Mouse (Mus musculus) hindbrain, postnatal 0 days (tissue): ENCODE results near the gene Acap2. TPM values are rescaled to one million over a fixed set of nuclear protein-coding genes. Genes with fewer than 3 reads are reported as not detected.

Experiments used
- ATAC-seq: fragments of 200-750 bp; cut with Nextera tagmentation; 2 replicates; pipeline ENCODE4 v1.8.0; 2017; ENCODE audit warnings: mild to moderate bottlenecking, moderate TSS enrichment, moderate library complexity
- DNase-seq: peaks from one replicate; pipeline ENCODE4 v3.0.0-alpha.2; 2015; ENCODE audit warnings: low spot score
- H3K27ac ChIP-seq: fragments of 300-500 bp; sonication (generic); 2 replicates; pipeline ENCODE4 v1.5.1; 2014; ENCODE audit warnings: mild to moderate bottlenecking
- H3K27me3 ChIP-seq: fragments of 300-500 bp; sonication (generic); 2 replicates; pipeline ENCODE4 v1.6.1; 2014; ENCODE audit warnings: low read length, mixed read lengths; ENCODE audit not compliant: insufficient read depth
- H3K36me3 ChIP-seq: fragments of 300-500 bp; sonication (generic); 2 replicates; pipeline ENCODE4 v1.6.1; 2014; ENCODE audit warnings: low read length, mixed read lengths; ENCODE audit not compliant: insufficient read depth
- H3K4me1 ChIP-seq: fragments of 300-500 bp; sonication (generic); 2 replicates; pipeline ENCODE4 v1.6.1; 2014; ENCODE audit warnings: antibody characterized with exemption, low read length, mixed read lengths; ENCODE audit not compliant: insufficient read depth
- H3K4me2 ChIP-seq: fragments of 300-500 bp; sonication (generic); 2 replicates; pipeline ENCODE4 v1.6.1; 2014; ENCODE audit warnings: low read depth, mild to moderate bottlenecking, low read length, moderate library complexity, mixed read lengths
- H3K4me3 ChIP-seq: fragments of 300-500 bp; sonication (generic); 2 replicates; pipeline ENCODE4 v1.5.1; 2014; ENCODE audit warnings: low read length
- H3K9ac ChIP-seq: fragments of 300-500 bp; sonication (generic); replicated peaks from 2 replicates; pipeline ENCODE4 v1.6.1; 2014; ENCODE audit warnings: mild to moderate bottlenecking, low read length, moderate library complexity, mixed read lengths
- H3K9me3 ChIP-seq: fragments of 300-500 bp; sonication (generic); 2 replicates; pipeline ENCODE4 v1.6.1; 2016; ENCODE audit warnings: low read length, mixed read lengths
- CTCF ChIP-seq: IDR thresholded peaks from 2 replicates; pipeline ENCODE4 v1.5.1; 2016; ENCODE audit warnings: antibody characterized with exemption, control low read depth, low read depth
- whole genome bisulfite sequencing: fragments of 180-500 bp; shearing (Covaris S2); extraction: QIAGEN DNeasy Blood & Tissue Kit; methylation state at CpG from one replicate; pipeline ENCODE4 v1.1.7; 2014; 5-methylcytosine and 5-hydroxymethylcytosine counted together
- polyA plus RNA-seq: library from polyadenylated mRNA; unstranded; fragments of >200 nt; fragmentation: Nextera tagmentation; extraction: Ambion mirVana; gene quantifications from 2 replicates; pipeline ENCODE4 v1.2.1, GENCODE M21; 2015
- total RNA-seq: library from RNA; depleted of rRNA; stranded (reverse); fragments of >200 nt; gene quantifications from 2 replicates; pipeline ENCODE4 v1.2.3, GENCODE M21; 2014

Acap2 gene
- total and polyA plus RNA-seq, 2 experiments from 2014 or later, result 12.3 to 22.3 TPM

DNA sequence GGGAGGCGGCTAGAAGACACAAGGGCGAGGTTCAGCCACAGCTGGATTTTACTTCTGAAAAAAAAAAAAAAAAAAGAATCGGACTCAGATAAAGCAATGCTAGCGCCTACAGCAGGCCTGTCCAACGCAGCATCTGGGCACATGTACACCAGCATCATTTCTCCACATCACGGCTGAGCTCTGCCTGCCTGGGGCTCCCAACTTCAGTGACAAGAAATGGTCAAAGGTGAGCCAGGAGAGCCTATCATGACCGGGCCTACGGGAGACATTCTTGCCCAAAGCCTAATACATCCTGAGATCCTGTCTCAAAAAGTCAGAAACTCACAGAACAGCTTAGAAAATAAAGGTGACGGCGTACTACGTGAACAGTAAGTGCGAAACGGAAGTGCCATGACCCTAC, 140.3 kb downstream of the Acap2 start:
- H3K4me3 ChIP-seq, result no peak overlapping the region
- no peaks in the 10 kb centered on the region for H3K27me3 ChIP-seq
- no peaks in the 10 kb centered on the region for H3K9me3 ChIP-seq
- no peak overlapping the region for H3K27ac ChIP-seq
- TF ChIP-seq CTCF, result no peak
- no peak overlapping the region for H3K9ac ChIP-seq
- 0 out of 2 replicates have a peak, but pooled peaks cover 2% of the 10 kb centered on the region for H3K4me1 ChIP-seq
- H3K36me3 ChIP-seq, result no peaks in the 10 kb centered on the region
- WGBS, result 96% methylated on average over 13 of the region's 13 CpGs
- no peak for ATAC-seq
- DNase-seq, result no peak
- H3K4me2 ChIP-seq, result no peak overlapping the region

DNA sequence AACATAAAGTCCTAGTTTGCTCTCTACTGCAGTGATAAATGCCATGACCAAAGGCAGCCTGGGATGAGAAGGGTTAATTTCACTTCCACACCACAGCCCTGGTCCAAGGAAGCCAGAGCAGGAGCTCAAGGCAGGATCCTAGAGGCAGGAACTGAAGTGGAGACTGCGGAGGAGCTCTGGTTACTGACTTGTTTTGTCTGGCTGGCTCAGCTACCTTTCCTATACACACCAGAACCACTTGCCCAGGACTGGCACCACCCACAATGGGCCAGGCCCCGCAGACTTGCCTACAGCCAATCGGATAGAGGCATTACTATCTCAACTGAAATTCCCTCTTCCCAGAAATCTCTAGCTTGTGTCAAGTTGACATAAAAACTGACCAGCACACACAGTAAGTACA, 140.8 kb downstream of the Acap2 start:
- no peak overlapping the region for H3K4me3 ChIP-seq
- no peak for TF ChIP-seq CTCF
- no peaks in the 10 kb centered on the region for H3K27me3 ChIP-seq
- no peaks in the 10 kb centered on the region for H3K36me3 ChIP-seq
- H3K4me1 ChIP-seq, result 0 out of 2 replicates have a peak, but pooled peaks cover 2% of the 10 kb centered on the region
- no peak overlapping the region for H3K27ac ChIP-seq
- 98% methylated on average over 3 of the region's 3 CpGs for WGBS
- DNase-seq, result no peak
- H3K9me3 ChIP-seq, result no peaks in the 10 kb centered on the region
- H3K4me2 ChIP-seq, result no peak overlapping the region
- no peak for ATAC-seq
- H3K9ac ChIP-seq, result no peak overlapping the region

DNA sequence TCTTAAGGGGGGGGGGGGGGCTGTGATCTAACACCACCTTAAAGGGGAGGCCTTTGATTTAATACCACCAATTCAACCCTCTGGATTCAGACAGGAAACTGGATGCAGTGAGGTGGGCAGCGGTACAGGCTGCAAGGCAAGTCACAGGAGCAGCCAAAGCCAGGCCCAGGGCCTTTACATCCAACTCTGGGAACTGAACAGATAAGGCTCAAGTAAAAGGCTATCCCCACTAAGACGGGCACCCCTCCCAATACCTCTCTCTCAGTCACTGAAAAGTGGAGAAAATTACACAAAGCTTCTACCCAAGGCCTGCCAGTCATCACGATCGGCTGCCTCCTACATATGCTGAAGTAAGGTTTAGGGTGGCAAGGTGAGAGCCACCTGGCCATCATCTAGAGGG, 141.3 kb downstream of the Acap2 start:
- no peak for TF ChIP-seq CTCF
- Histone ChIP-seq H3K4me3 (no peak overlapping the region), H3K9me3 (no peaks in the 10 kb centered on the region), H3K36me3 (no peaks in the 10 kb centered on the region), H3K4me1 (0 out of 2 replicates have a peak, but pooled peaks cover 2% of the 10 kb centered on the region), H3K27me3 (no peaks in the 10 kb centered on the region), H3K4me2 (no peak overlapping the region), H3K27ac (no peak overlapping the region), H3K9ac (no peak overlapping the region)
- 86% methylated on average over 4 of the region's 4 CpGs for WGBS
- DNase-seq (no peak), ATAC-seq (no peak)

DNA sequence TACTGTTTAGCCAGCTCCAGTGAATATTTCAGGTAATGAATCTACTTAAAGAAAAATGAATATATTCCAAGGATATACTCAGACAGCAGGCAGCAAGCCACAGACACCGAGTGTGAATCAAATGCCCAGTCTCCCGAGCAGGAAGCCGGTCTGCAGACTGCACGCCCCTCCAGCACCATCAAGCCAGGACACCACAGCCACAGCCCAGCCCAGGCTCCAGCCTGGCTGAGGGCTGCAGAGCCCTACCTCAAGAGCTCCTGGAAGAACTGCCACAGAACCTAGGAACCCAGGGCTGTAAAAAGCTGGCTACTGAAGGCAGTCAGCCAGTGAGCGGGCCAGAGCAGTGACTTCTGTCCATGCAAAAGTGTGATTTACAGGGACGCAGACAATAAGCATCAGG, 148.2 kb downstream of the Acap2 start:
- H3K4me1 ChIP-seq, result no peaks in the 10 kb centered on the region
- no peak overlapping the region for H3K4me3 ChIP-seq
- no peak for DNase-seq
- no peaks in the 10 kb centered on the region for H3K27me3 ChIP-seq
- H3K27ac ChIP-seq, result no peak overlapping the region
- no peak overlapping the region for H3K9ac ChIP-seq
- H3K4me2 ChIP-seq, result no peak overlapping the region
- no peak for TF ChIP-seq CTCF
- no peaks in the 10 kb centered on the region for H3K9me3 ChIP-seq
- H3K36me3 ChIP-seq, result no peaks in the 10 kb centered on the region
- no peak for ATAC-seq
- 82% methylated on average over 6 of the region's 6 CpGs for WGBS

DNA sequence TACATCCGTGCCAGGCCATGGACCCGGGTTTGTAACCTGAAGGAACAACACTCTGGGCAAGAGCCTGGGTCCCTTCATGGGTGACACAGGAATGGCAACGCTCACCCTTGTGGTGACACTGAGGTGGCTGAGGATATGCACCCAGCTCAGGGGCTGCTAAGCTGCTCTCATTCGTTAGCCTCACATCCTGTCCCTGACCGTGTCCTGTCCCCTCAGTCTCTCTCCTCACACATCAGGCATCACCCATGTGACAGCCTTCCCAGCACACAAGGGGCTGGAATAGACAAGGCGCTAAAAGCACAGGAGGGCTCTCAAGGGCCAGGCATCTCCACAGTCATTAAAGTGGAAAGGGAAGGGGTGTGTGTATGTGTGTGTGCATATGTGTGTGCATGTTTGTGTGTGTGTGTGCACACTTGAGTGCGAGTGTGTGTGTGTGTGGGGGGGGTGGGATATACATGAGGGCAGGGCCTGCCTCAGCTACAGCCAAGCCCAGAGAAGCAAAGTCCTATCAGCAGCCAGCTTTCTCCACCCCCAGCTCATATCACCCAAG, 148.8 kb downstream of the Acap2 start:
- Histone ChIP-seq H3K27me3 (no peaks in the 10 kb centered on the region), H3K4me2 (no peak overlapping the region), H3K9me3 (no peaks in the 10 kb centered on the region), H3K4me3 (no peak overlapping the region), H3K27ac (no peak overlapping the region), H3K9ac (no peak overlapping the region), H3K36me3 (no peaks in the 10 kb centered on the region), H3K4me1 (no peaks in the 10 kb centered on the region)
- ATAC-seq, result no peak
- DNase-seq, result no peak
- 78% methylated on average over 7 of the region's 7 CpGs for WGBS
- TF ChIP-seq CTCF, result no peak

DNA sequence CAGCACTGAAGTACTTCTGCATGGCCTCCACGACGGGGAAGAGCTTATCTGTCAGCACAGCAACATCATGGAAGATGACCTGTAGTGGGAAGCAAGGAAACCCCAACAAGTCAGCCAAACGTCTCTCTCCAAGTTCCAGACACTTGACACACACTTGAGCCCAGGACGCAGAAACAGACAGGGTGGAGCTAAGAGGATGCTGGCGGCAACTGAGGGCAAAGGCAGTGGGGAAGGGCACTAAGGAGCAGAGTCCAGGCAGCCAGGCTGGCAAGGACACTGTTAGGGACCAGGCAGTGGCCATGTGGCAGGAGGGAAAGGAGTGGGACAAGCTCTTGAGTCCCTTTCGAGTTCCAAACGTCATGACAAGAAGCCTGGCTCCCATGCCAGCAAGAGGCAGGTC, 150.3 kb downstream of the Acap2 start:
- H3K36me3 ChIP-seq, result no peaks in the 10 kb centered on the region
- DNase-seq, result no peak
- H3K4me3 ChIP-seq, result no peak overlapping the region
- no peak overlapping the region for H3K4me2 ChIP-seq
- no peak for ATAC-seq
- no peak overlapping the region for H3K27ac ChIP-seq
- WGBS, result 92% methylated on average over 7 of the region's 7 CpGs
- H3K4me1 ChIP-seq, result no peaks in the 10 kb centered on the region; the same call in 1 of the 2 replicates
- no peaks in the 10 kb centered on the region for H3K9me3 ChIP-seq
- H3K9ac ChIP-seq, result no peak overlapping the region
- no peak for TF ChIP-seq CTCF
- no peaks in the 10 kb centered on the region for H3K27me3 ChIP-seq

DNA sequence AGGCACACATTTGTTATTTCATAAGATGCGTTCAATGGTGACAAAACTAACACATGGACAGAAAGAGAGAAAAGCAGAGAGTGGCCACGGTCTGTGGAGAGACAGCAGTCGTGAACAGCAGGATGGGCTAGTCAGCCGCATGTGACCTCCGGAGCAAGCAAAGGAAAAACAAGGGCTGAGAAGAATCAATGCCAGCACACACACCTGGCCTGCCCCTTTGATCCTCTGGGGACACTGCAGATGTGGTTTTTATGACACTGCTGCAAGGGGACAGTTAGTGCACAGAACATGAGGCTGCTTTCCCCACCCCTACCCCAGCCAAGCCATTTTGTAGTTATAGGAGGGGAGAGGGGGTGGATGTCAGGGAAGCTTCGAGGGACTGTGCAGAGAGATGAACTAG, 152.9 kb downstream of the Acap2 start:
- Histone ChIP-seq H3K4me2 (no peak overlapping the region), H3K4me1 (no peaks in the 10 kb centered on the region; the same call in 1 of the 2 replicates), H3K27me3 (no peaks in the 10 kb centered on the region), H3K9me3 (no peaks in the 10 kb centered on the region), H3K9ac (no peak overlapping the region), H3K27ac (no peak overlapping the region), H3K4me3 (no peak overlapping the region), H3K36me3 (no peaks in the 10 kb centered on the region)
- no peak for TF ChIP-seq CTCF
- 95% methylated on average over 6 of the region's 6 CpGs for WGBS
- no peak for DNase-seq
- ATAC-seq, result no peak
